Mouse (Mus musculus) lung, adult 2 months (tissue): ENCODE measurements at regions not wholly inside any gene's neighbourhood (a gene's known extent, or its start where the extent isn't known, plus 50 kb on each side); places are given as distances from the start of the nearest gene placed in this dataset.

Source experiments
- DNase-seq: peaks from one replicate; pipeline ENCODE4 v3.0.0; 2022
- H3K4me1 ChIP-seq: fragments of 200-500 bp; 2 replicates; pipeline ENCODE4 v1.6.1; 2011; ENCODE audit warnings: low read length; ENCODE audit not compliant: control insufficient read depth, insufficient read depth
- H3K4me3 ChIP-seq: fragments of 200-500 bp; replicated peaks from 2 replicates; pipeline ENCODE3; 2011; ENCODE audit warnings: low read depth, mild to moderate bottlenecking, control low read depth, low read length; ENCODE audit errors: extremely low read depth
- CTCF ChIP-seq: fragments of 200-500 bp; IDR thresholded peaks from 2 replicates; pipeline ENCODE4 v1.5.1; 2011; ENCODE audit warnings: mild to moderate bottlenecking, low read length, control low read depth; ENCODE audit not compliant: insufficient read depth
- POLR2A ChIP-seq: fragments of 200-500 bp; IDR thresholded peaks from 2 replicates; pipeline ENCODE4 v1.6.1; 2011; ENCODE audit warnings: low read depth, mild to moderate bottlenecking, control low read depth, low read length, borderline replicate concordance; ENCODE audit errors: extremely low read depth
- WGBS: fragments of 180-500 bp; shearing (Covaris S2); methylation state at CpG from one replicate; pipeline ENCODE4 v1.1.7; 2018; 5-methylcytosine and 5-hydroxymethylcytosine counted together

GRCm38 (mm10) chr10:21793641-21794040 is 88.3 kb upstream of the Sgk1 start:
- TF ChIP-seq CTCF: no peak
- no peak for TF ChIP-seq POLR2A
- Histone ChIP-seq H3K4me1 (no peaks in the 10 kb centered on the region), H3K4me3 (no peak overlapping the region)
- WGBS: 94% methylated on average over 11 of the region's 11 CpGs
- no peak for DNase-seq

GRCm38 (mm10) chr10:21796386-21796785 is 85.6 kb upstream of the Sgk1 start:
- 89% methylated on average over 4 of the region's 4 CpGs for WGBS
- no peak for DNase-seq
- no peak for TF ChIP-seq CTCF
- TF ChIP-seq POLR2A: no peak
- Histone ChIP-seq H3K4me1 (no peaks in the 10 kb centered on the region), H3K4me3 (no peak overlapping the region)

DNA sequence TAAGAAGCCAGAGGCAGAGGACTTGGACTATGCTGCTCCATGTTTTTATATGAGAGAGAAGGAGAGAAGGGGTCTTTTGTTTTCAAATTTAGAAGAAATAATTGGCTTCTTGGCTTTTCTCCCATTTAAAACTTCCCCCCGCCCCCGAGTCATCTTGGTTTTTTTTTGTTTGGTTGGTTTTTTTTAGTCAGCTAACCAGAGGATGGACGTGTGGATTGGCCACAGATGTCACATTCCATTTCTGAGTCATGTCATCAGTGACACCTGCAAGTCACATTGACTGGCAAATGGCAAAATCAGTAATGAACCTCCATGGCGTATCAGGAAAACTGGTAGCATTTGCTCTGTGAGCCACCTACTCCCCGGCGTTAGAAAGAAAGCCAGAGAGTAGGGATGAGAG is 83.9 kb upstream of the Sgk1 start:
- 74% methylated on average over 6 of the region's 6 CpGs for WGBS
- no peak for DNase-seq

GRCm38 (mm10) chr10:21801556-21801955 is 80.4 kb upstream of the Sgk1 start:
- no peak for DNase-seq
- WGBS: 69% methylated on average over 5 of the region's 5 CpGs
- TF ChIP-seq CTCF (no peak), POLR2A (no peak)

More for the DNA sequence above, 83.9 kb upstream of the Sgk1 start:
- Histone ChIP-seq H3K4me3 (no peak overlapping the region), H3K4me1 (no peaks in the 10 kb centered on the region)
- TF ChIP-seq POLR2A (no peak), CTCF (no peak)

GRCm38 (mm10) chr10:21803184-21803583 is 78.8 kb upstream of the Sgk1 start:
- TF ChIP-seq CTCF (no peak), POLR2A (no peak)
- Histone ChIP-seq H3K4me1 (no peaks in the 10 kb centered on the region), H3K4me3 (no peak overlapping the region)
- DNase-seq: no peak

More at GRCm38 (mm10) chr10:21801556-21801955, 80.4 kb upstream of the Sgk1 start:
- no peaks in the 10 kb centered on the region for H3K4me1 ChIP-seq
- H3K4me3 ChIP-seq: no peak overlapping the region

DNA sequence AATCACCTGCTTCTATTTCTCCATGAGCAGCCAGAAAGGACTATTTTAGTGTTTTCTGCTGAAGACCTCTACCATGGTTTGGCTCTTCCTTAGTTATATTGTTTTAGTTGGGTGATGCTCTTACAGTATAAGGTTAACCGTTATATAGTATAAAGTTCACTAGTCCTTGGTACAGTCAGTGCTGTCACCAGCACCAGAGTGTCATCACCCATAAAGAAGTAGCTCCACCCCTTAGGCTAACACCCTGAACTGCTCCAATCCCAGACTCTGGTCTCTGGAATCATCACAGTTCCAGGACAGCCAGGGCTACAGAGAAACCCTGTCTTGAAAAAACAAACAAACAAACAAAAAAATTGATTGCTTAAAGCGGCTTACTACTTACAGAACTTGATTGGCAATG is 77.2 kb upstream of the Sgk1 start:
- DNase-seq: no peak
- H3K4me1 ChIP-seq: no peaks in the 10 kb centered on the region; the same call in 1 of the 2 replicates
- no peak overlapping the region for H3K4me3 ChIP-seq
- TF ChIP-seq CTCF (no peak), POLR2A (no peak)
- 72% methylated on average over 2 of the region's 2 CpGs for WGBS

DNA sequence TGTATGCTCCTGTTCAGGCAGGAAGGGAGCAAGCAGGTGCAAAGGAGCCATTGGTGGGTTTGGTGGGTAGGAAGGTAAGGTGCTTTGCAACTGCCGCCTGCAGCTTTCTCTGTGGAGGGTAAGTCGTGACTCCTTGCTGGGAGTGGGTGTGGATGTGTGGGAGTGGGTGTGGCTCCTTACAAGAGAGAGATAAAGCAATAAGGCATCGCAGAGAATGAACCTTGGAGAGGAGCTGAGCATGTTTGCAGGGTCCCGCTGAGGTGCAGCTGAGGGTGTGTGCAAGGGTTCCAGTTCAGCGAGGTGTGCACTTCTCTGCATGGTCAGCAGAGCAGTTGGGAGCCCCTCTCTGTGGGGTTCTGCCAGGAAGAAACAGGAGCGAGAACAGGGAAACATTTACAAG is 76.4 kb upstream of the Sgk1 start:
- Histone ChIP-seq H3K4me3 (no peak overlapping the region), H3K4me1 (no peaks in the 10 kb centered on the region; the same call in 1 of the 2 replicates)
- no peak for TF ChIP-seq CTCF
- no peak for TF ChIP-seq POLR2A
- DNase-seq: no peak
- 61% methylated on average over 6 of the region's 6 CpGs for WGBS

DNA sequence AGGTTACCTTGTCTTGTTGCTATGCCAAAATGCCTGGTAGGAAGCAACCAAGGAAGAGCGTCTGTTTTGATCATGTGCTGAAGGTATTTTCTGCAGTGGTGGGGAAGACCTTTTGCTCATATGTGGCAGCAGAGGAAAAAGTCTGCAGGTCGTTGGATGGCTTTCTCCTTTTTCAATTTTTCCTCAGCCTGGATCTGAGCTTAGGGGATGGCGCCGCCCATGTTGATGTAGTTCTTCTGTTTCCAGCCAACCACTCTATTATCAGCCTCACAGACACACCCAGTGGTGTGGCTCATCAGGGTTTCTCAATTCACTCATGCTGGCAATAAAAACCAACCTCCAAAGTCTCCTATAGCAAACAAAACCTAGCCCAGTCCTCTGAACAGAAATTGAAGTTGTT is 75.3 kb upstream of the Sgk1 start:
- DNase-seq: no peak
- Histone ChIP-seq H3K4me3 (no peak overlapping the region), H3K4me1 (no peaks in the 10 kb centered on the region; the same call in 1 of the 2 replicates)
- 94% methylated on average over 4 of the region's 4 CpGs for WGBS
- TF ChIP-seq POLR2A (no peak), CTCF (no peak)

GRCm38 (mm10) chr10:21819686-21820085 is 62.3 kb upstream of the Sgk1 start:
- Histone ChIP-seq H3K4me3 (no peak overlapping the region), H3K4me1 (no peaks in the 10 kb centered on the region)
- no peak for TF ChIP-seq POLR2A
- TF ChIP-seq CTCF: no peak
- no peak for DNase-seq
- 89% methylated on average over 3 of the region's 3 CpGs for WGBS

- Histone ChIP-seq H3K4me1 (no peaks in the 10 kb centered on the region), H3K4me3 (no peak overlapping the region)
- TF ChIP-seq CTCF (no peak), POLR2A (no peak)
- WGBS: 67% methylated on average over 5 of the region's 5 CpGs
- DNase-seq: no peak
Observed at GRCm38 (mm10) chr10:21821421-21821820, 60.6 kb upstream of the Sgk1 start.
